Mouse (Mus musculus) gastrocnemius, postnatal 36 days (tissue): ENCODE measurements around the gene Hist1h2ae. TPM values are rescaled to one million over a fixed set of nuclear protein-coding genes. Genes with fewer than 3 reads are reported as not detected.
"Not testable (repeated sequence)": the region's sequence is repeated elsewhere in the genome, so short reads cannot be mapped to it uniquely, and the experiment has no call there.

Experiments used
- DNase-seq, 2 experiments: peaks; one replicate each; pipeline ENCODE4 v3.0.0; 2022
- intact Hi-C: fragments of 180-260 bp; cut with DNase I; formaldehyde crosslinking; loops from one replicate; pipeline ENCODE4 v1.15.1; 2025
- total RNA-seq, 2 experiments: library from RNA; stranded (reverse); gene quantifications; 2 replicates each; pipeline ENCODE4 v1.2.3; 2021

Hist1h2ae gene
- total RNA-seq, 2 experiments from 2014 or later: 1.6 to 2.8 TPM

- intact Hi-C loops: no loop called here
- peak in 1 of 2 experiments; percentile 60 for DNase-seq
Observed at GRCm38 (mm10) chr13:23543965-23544786, 26.8 kb downstream of the Hist1h2ae start, which contains the start of gene Hist1h3f. Gene Hist1h3f (plus strand): TSS chr13:23544052.

- DNase-seq: peak; percentile 27 to 57
- intact Hi-C loops: not testable (repeated sequence)
Observed at GRCm38 (mm10) chr13:23542999-23543607, 27.9 kb downstream of the Hist1h2ae start, which contains the start of gene Hist1h2bh. Gene Hist1h2bh (minus strand): TSS chr13:23543392.

- intact Hi-C loops, DNase-seq: not testable (repeated sequence)
Observed at GRCm38 (mm10) chr13:23542225-23542980, 28.6 kb downstream of the Hist1h2ae start.

GRCm38 (mm10) chr13:23541497-23541896 lies 29.5 kb downstream of the Hist1h2ae start:
- intact Hi-C loops: no loop called here
- DNase-seq: no peak

- intact Hi-C loops, DNase-seq: not testable (repeated sequence)
Observed at GRCm38 (mm10) chr13:23539821-23540220, 31.2 kb downstream of the Hist1h2ae start.

GRCm38 (mm10) chr13:23538249-23538648 lies 32.8 kb downstream of the Hist1h2ae start:
- no peak for DNase-seq
- intact Hi-C loops: no loop called here

- intact Hi-C loops: no loop called here
- no peak for DNase-seq
Observed at GRCm38 (mm10) chr13:23537006-23537710, 33.9 kb downstream of the Hist1h2ae start.

- intact Hi-C loops: no loop called here
- DNase-seq: no peak
Observed at GRCm38 (mm10) chr13:23536076-23536822, 34.8 kb downstream of the Hist1h2ae start.

GRCm38 (mm10) chr13:23535137-23536075 lies 35.6 kb downstream of the Hist1h2ae start, which contains the start of gene Hist1h3g:
Gene Hist1h3g (plus strand): TSS chr13:23535422.
- intact Hi-C loops: not testable (repeated sequence)
- peak; percentile 57 to 70 for DNase-seq

GRCm38 (mm10) chr13:23534368-23535131 lies 36.5 kb downstream of the Hist1h2ae start:
- intact Hi-C loops: no loop called here
- DNase-seq: no peak

GRCm38 (mm10) chr13:23533560-23534367 lies 37.3 kb downstream of the Hist1h2ae start, which contains the start of gene Hist1h2af:
Gene Hist1h2af (plus strand): TSS chr13:23533906.
- DNase-seq, intact Hi-C loops: not testable (repeated sequence)

- intact Hi-C loops: no loop called here
Observed at GRCm38 (mm10) chr13:23532262-23533075, 38.6 kb downstream of the Hist1h2ae start.

GRCm38 (mm10) chr13:23530901-23531875 lies 39.8 kb downstream of the Hist1h2ae start, which contains the start of gene Hist1h4h:
Gene Hist1h4h (plus strand): TSS chr13:23531050.
- peak; percentile 88 for DNase-seq
- intact Hi-C loops: no loop called here

More at GRCm38 (mm10) chr13:23532262-23533075, 38.6 kb downstream of the Hist1h2ae start:
- no peak for DNase-seq

- intact Hi-C loops: no loop called here
- DNase-seq: peak in 1 of 2 experiments; percentile 65
Observed at GRCm38 (mm10) chr13:23530181-23530900, 40.7 kb downstream of the Hist1h2ae start.
